26 mouse cellular contexts compared by ENCODE assay signal in the genomic region with DNA sequence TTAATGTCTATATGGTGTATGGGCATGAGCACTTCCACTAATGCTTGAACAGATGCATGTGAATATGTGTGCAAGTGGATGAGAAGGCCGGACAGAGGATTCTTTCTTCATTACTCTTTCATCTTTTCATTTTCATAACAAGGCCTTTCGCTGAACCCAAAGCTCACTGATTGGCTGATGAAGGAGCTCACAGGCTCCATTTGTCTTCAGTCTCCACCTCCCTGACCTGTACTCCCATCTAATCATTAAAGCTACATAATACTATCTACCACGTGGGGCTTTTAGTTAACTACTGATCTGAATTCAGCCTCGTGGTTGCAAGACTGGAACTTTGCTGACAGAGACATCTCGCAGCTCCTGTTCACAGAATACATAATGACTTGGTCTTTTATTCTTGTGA.
DNase-seq lines count a peak whose midpoint lies in the region; ATAC-seq lines count a peak whose summit lies in the region.
"Had no signal": no experiment of that assay in that cellular context is flagged by ENCODE, and none has a peak within 500 bp of the region (broad histone marks: within the 10 kb centered on the region; RNA-seq: fewer than 3 reads in every experiment).

No protein-coding gene starts in this region.

- WGBS in forebrain, embryonic 12.5 days: 34% methylated on average over 5 of the region's 5 CpGs
- 28% methylated on average over 5 of the region's 5 CpGs for WGBS in forebrain, embryonic 16.5 days

- H3K9me3 ChIP-seq in forebrain, embryonic 12.5 days: no peaks in the 10 kb centered on the region
- H3K9me3 ChIP-seq in forebrain, embryonic 16.5 days (ENCODE audit: control insufficient read depth, low read length): no peaks in the 10 kb centered on the region
- H3K9me3 ChIP-seq: embryonic facial prominence, embryonic 12.5 days; embryonic facial prominence, embryonic 15.5 days; hindbrain, embryonic 12.5 days; hindbrain, embryonic 15.5 days; intestine, embryonic 15.5 days had no signal

- H3K27ac ChIP-seq in forebrain, embryonic 12.5 days: no peak overlapping the region
- H3K27ac ChIP-seq in forebrain, embryonic 16.5 days (ENCODE audit: low read length): no peak overlapping the region
- H3K27ac ChIP-seq: embryonic facial prominence, embryonic 12.5 days; embryonic facial prominence, embryonic 15.5 days; gastrocnemius, adult 2 months; hindbrain, embryonic 12.5 days; hindbrain, embryonic 15.5 days; intestine, embryonic 15.5 days had no signal

- peak; percentile 54; the same call in 1 of the 2 replicates for ATAC-seq in forebrain, embryonic 12.5 days (ENCODE audit: low FRiP score)
- no peak for ATAC-seq in forebrain, embryonic 16.5 days
- no peak for ATAC-seq in inflammation-experienced regulatory T-cells, adult 6 months
- ATAC-seq: forebrain, postnatal 0 days; intestine, embryonic 15.5 days; Patski had no signal

- peak; percentile 12 for DNase-seq in embryo, embryonic 11 days
- DNase-seq in embryo, embryonic 9.5 days (ENCODE audit: extremely low spot score): no peak
- peak; percentile 4 for DNase-seq in mesoderm, embryonic 11.5 days (ENCODE audit: low read depth, low spot score)
- DNase-seq in retina, postnatal 1 day: peak; percentile 64
- DNase-seq: adrenal gland, postnatal 10 days; adrenal gland, postnatal 36 days; B cell, adult 2 months; cerebellum, adult 18-20 months; cerebellum, adult 9-10 months; cerebellum, postnatal 14 days; forebrain, postnatal 0 days; gastrocnemius, adult 2 months; gastrocnemius, postnatal 14 days; heart, adult 11 months had no signal

- no peaks in the 10 kb centered on the region for H3K36me3 ChIP-seq in forebrain, embryonic 12.5 days (replicated peaks)
- H3K36me3 ChIP-seq in forebrain, embryonic 16.5 days (ENCODE audit: control insufficient read depth, insufficient read depth): no peaks in the 10 kb centered on the region
- H3K36me3 ChIP-seq: embryonic facial prominence, embryonic 12.5 days; embryonic facial prominence, embryonic 15.5 days; G1E; hindbrain, embryonic 12.5 days; hindbrain, embryonic 15.5 days; intestine, embryonic 15.5 days had no signal

- no peak overlapping the region for H3K4me2 ChIP-seq in forebrain, embryonic 12.5 days
- no peak overlapping the region for H3K4me2 ChIP-seq in forebrain, embryonic 16.5 days (ENCODE audit: low read length)
- H3K4me2 ChIP-seq: embryonic facial prominence, embryonic 12.5 days; embryonic facial prominence, embryonic 15.5 days; heart, embryonic 11.5 days; hindbrain, embryonic 12.5 days; hindbrain, embryonic 15.5 days; intestine, embryonic 15.5 days had no signal

- no peaks in the 10 kb centered on the region for H3K27me3 ChIP-seq in forebrain, embryonic 12.5 days
- no peaks in the 10 kb centered on the region for H3K27me3 ChIP-seq in forebrain, embryonic 16.5 days (replicated peaks; ENCODE audit: control insufficient read depth, insufficient read depth, low read length)
- H3K27me3 ChIP-seq: CH12.LX; embryonic facial prominence, embryonic 12.5 days; embryonic facial prominence, embryonic 15.5 days; hindbrain, embryonic 12.5 days; hindbrain, embryonic 15.5 days; intestine, embryonic 15.5 days; Patski had no signal

- H3K9ac ChIP-seq in forebrain, embryonic 12.5 days: no peak overlapping the region
- H3K9ac ChIP-seq in forebrain, embryonic 16.5 days (replicated peaks; ENCODE audit: low read depth, low read length): no peak overlapping the region
- H3K9ac ChIP-seq: embryonic facial prominence, embryonic 12.5 days; embryonic facial prominence, embryonic 15.5 days; forebrain, postnatal 0 days; hindbrain, embryonic 12.5 days; hindbrain, embryonic 15.5 days; intestine, embryonic 15.5 days had no signal

- H3K4me1 ChIP-seq in forebrain, embryonic 12.5 days: peaks cover 4% of the 10 kb centered on the region; the same call in 1 of the 2 replicates
- H3K4me1 ChIP-seq in forebrain, embryonic 16.5 days (replicated peaks; ENCODE audit: control insufficient read depth, insufficient read depth, low read length): no peaks in the 10 kb centered on the region
- H3K4me1 ChIP-seq: embryonic facial prominence, embryonic 12.5 days; embryonic facial prominence, embryonic 15.5 days; hindbrain, embryonic 15.5 days; intestine, embryonic 15.5 days had no signal

- H3K4me3 ChIP-seq in forebrain, embryonic 12.5 days (replicated peaks): no peak overlapping the region
- no peak overlapping the region for H3K4me3 ChIP-seq in forebrain, embryonic 16.5 days (replicated peaks; ENCODE audit: low read length)
- H3K4me3 ChIP-seq: embryonic facial prominence, embryonic 12.5 days; embryonic facial prominence, embryonic 15.5 days; gastrocnemius, adult 2 months; hindbrain, embryonic 12.5 days; hindbrain, embryonic 15.5 days; intestine, embryonic 15.5 days had no signal
